Mouse (Mus musculus): Measurements from ENCODE around the gene Klra4.
"Not testable (repeated sequence)": the region's sequence is repeated elsewhere in the genome, so short reads cannot be mapped to it uniquely, and the experiment has no call there.

Klra4 gene

DNA sequence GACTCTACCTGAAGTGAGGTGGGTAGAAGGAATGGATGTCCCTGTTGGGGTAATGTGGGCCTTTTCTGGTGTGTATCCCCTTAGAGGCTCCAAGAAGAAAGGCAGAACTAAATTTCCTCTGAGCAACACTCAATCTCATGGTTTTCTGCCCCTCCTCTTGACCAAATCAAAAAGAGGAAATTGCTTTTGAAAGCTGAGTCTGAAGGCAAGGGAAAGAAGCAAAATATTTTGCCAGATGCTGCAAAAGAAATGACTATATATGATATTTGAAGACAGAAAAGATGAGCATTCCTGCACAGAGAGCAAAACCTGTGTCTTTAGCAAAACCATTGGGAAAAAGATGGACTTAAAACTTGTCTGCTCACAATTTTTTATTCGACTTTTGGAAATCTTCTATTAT, at the start of gene Klra4:
Klra4 (minus strand) TSS at position 101 of the 400 bp plus-strand sequence.
- not testable (repeated sequence) for DNase-seq (ENCODE audit: low read depth, low spot score)

DNA sequence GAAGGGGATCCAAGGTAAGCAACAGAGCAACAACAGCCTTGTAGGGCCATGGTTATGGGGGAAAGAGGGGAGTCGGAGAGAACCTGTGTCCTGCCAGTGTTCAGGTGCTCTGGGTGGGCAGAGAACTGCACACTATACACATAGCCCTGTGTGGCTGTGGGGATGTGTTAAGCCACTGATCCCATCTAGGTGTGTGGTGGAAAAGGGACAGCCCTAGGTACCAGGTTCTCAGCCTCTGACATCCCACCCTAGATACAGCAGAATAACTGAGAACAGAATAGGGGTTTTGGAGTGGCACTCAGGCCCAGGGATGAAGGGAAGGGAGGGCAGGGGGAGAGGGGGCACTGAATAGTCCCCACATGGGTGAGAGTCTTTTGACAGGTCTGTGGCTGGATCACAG, 43.4 kb upstream of the Klra4 start:
- no peak for DNase-seq (ENCODE audit: low read depth, low spot score)

GRCm38 (mm10) chr6:130102743-130103142, 35.7 kb upstream of the Klra4 start:
- not testable (repeated sequence) for DNase-seq (ENCODE audit: low read depth, low spot score)

GRCm38 (mm10) chr6:130092336-130092948, 25.4 kb upstream of the Klra4 start:
- no peak for DNase-seq (ENCODE audit: low read depth, low spot score)

DNA sequence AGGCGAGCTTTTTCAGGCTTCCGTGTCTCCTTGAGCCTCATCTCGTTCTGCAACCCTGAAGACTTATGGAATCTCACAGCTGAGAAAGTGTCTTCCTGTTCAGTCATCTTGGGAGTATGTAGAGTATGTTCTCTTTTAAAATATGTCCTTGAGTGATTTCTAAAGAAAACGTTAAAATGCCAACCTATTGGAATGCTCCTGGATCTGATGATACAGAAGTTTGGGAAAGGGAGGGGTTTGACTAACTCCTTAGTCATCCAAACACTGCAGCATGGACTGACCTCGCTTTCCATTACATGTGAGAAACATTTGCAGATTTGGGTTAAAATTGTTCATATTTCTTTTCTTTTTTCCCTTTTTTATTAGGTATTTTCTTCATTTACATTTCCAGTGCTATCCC, 1.9 kb downstream of the Klra4 start:
- no peak for DNase-seq (ENCODE audit: low read depth, low spot score)

DNA sequence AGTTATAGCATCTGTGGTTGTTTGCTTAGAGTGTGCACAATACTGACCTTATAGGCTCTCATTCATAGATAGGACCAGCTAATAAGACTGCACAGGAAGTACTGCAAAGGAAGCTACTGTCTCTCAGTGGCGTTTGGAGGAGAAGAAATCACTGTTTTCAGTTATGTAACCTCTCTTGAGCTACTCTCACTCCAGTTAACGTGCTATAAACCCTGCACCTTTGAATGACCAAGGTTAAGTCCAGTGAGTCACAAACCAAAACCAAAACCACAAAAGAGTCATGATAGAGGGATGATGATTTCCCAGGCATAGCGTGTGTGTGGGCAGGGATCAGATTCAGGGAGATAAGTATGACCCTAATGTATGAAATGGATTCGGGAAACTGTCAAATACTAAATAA, 31.9 kb downstream of the Klra4 start:
- DNase-seq (ENCODE audit: low read depth, low spot score): not testable (repeated sequence)

- DNase-seq (ENCODE audit: low read depth, low spot score): not testable (repeated sequence)
Observed at GRCm38 (mm10) chr6:130031493-130032089, 35.5 kb downstream of the Klra4 start.

DNA sequence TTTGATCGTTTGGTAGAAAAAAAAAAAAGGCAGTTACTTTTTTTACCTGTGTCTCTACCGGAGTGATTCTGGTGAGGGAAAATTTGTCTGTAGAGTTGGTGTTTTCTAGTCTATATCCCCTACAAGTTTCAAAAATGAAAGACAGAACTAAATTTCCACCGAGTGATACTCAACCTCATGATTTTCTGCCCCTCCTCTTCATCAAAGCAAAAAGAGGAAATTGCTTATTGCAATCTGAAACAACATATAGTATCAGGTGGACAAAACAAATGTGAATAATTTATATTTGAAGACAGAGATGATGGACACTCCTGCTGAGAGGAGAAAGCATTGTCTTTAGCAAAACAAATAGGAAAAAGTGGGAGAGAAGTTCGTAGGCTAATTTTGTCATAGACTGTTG, 40.2 kb downstream of the Klra4 start, which contains the start of gene Klra6:
Klra6 (minus strand) TSS at position 101 of the 400 bp plus-strand sequence.
- no peak for DNase-seq (ENCODE audit: low read depth, low spot score)
